Mouse (Mus musculus): ENCODE data around the gene Rbm4. TPM values are rescaled to one million over a fixed set of nuclear protein-coding genes. Genes with fewer than 3 reads are reported as not detected.
"Not testable (repeated sequence)": the region's sequence is repeated elsewhere in the genome, so short reads cannot be mapped to it uniquely, and the experiment has no call there.

The Rbm4 gene
- total RNA-seq, 2 experiments from 2014 or later: 42.5 to 43.7 TPM

- no peak for DNase-seq
- intact Hi-C loops (cut with DNase I): no loop called here
Observed at GRCm38 (mm10) chr19:4803283-4803682, 9.6 kb upstream of the Rbm4 start.

GRCm38 (mm10) chr19:4802691-4803091 lies 9.0 kb upstream of the Rbm4 start:
- DNase-seq: no peak
- intact Hi-C loops (cut with DNase I): no loop called here

- no peak for DNase-seq
- intact Hi-C loops (cut with DNase I): no loop called here
Observed at GRCm38 (mm10) chr19:4799083-4799482, 5.4 kb upstream of the Rbm4 start.

GRCm38 (mm10) chr19:4797846-4798245 lies 4.1 kb upstream of the Rbm4 start:
- no peak for DNase-seq
- intact Hi-C loops (cut with DNase I): no loop called here

- intact Hi-C loops (cut with DNase I): no loop called here
Observed at GRCm38 (mm10) chr19:4795929-4796328, 2.2 kb upstream of the Rbm4 start.

GRCm38 (mm10) chr19:4793281-4793830 lies 345 bp downstream of the Rbm4 start:
- DNase-seq: no peak
- intact Hi-C loops (cut with DNase I): loop anchor here (5.0 kb wide), 1 partner anchor 36 kb away; the partner anchor contains the start of gene Rbm4b

More at GRCm38 (mm10) chr19:4795929-4796328, 2.2 kb upstream of the Rbm4 start:
- DNase-seq: no peak

- no peak for DNase-seq
- intact Hi-C loops (cut with DNase I): no loop called here
Observed at GRCm38 (mm10) chr19:4786313-4786712, 7.4 kb downstream of the Rbm4 start.

GRCm38 (mm10) chr19:4785206-4785605 lies 8.5 kb downstream of the Rbm4 start:
- DNase-seq: no peak
- intact Hi-C loops (cut with DNase I): no loop called here

GRCm38 (mm10) chr19:4782891-4783290 lies 10.8 kb downstream of the Rbm4 start:
- DNase-seq: no peak
- intact Hi-C loops (cut with DNase I): no loop called here

GRCm38 (mm10) chr19:4772785-4773184 lies 20.9 kb downstream of the Rbm4 start:
- no peak for DNase-seq
- intact Hi-C loops (cut with DNase I): no loop called here

- no peak for DNase-seq
- intact Hi-C loops (cut with DNase I): no loop called here
Observed at GRCm38 (mm10) chr19:4767507-4768148, 26.1 kb downstream of the Rbm4 start.

GRCm38 (mm10) chr19:4762876-4763275 lies 30.8 kb downstream of the Rbm4 start:
- intact Hi-C loops (cut with DNase I): no loop called here
- DNase-seq: no peak

- DNase-seq; intact Hi-C loops (cut with DNase I): not testable (repeated sequence)
Observed at GRCm38 (mm10) chr19:4760544-4760943, 33.2 kb downstream of the Rbm4 start.

GRCm38 (mm10) chr19:4756921-4757320 lies 36.8 kb downstream of the Rbm4 start:
- no peak for DNase-seq
- intact Hi-C loops (cut with DNase I): loop anchor here (2.0 to 5.0 kb wide), 3 partner anchors 35 to 152 kb away; partner anchors contain the start of genes Gm21992, Rbm14 and Rbm4

GRCm38 (mm10) chr19:4756193-4756911 lies 37.3 kb downstream of the Rbm4 start, which contains the start of gene Rbm4b:
Gene Rbm4b (plus strand): TSS chr19:4756497.
- intact Hi-C loops (cut with DNase I): loop anchor here (2.0 to 5.0 kb wide), 3 partner anchors 36 to 152 kb away; partner anchors contain the start of genes Gm21992, Rbm14 and Rbm4
- peak; percentile 95 for DNase-seq

- intact Hi-C loops (cut with DNase I): loop anchor here (1.0 to 5.0 kb wide), 6 partner anchors 37 to 245 kb away; partner anchors contain the start of genes Gm21992, Mrpl11, Rbm14 and Rbm4
- DNase-seq: peak; percentile 87 to 90
Observed at GRCm38 (mm10) chr19:4755565-4756192, 38.0 kb downstream of the Rbm4 start.

- DNase-seq: no peak
- intact Hi-C loops (cut with DNase I): no loop called here
Observed at GRCm38 (mm10) chr19:4749975-4750374, 43.7 kb downstream of the Rbm4 start.

GRCm38 (mm10) chr19:4748493-4748892 lies 45.2 kb downstream of the Rbm4 start:
- no peak for DNase-seq
- intact Hi-C loops (cut with DNase I): no loop called here

GRCm38 (mm10) chr19:4747631-4748312 lies 45.9 kb downstream of the Rbm4 start:
- no peak for DNase-seq
- intact Hi-C loops (cut with DNase I): no loop called here

- DNase-seq: peak; percentile 29 to 53
- intact Hi-C loops (cut with DNase I): no loop called here
Observed at GRCm38 (mm10) chr19:4746611-4747010, 47.1 kb downstream of the Rbm4 start.

Measured in heart, postnatal 36 days (tissue).